Mouse (Mus musculus) cerebellum, adult 9-10 months (tissue): ENCODE measurements around the gene Cyth2.
A peak's percentile ranks its signal among the peaks of the same experiment; 100 is the strongest.

Experiments
- DNase-seq: peaks from one replicate; pipeline ENCODE4 v3.0.0; 2022

The Cyth2 gene

DNA sequence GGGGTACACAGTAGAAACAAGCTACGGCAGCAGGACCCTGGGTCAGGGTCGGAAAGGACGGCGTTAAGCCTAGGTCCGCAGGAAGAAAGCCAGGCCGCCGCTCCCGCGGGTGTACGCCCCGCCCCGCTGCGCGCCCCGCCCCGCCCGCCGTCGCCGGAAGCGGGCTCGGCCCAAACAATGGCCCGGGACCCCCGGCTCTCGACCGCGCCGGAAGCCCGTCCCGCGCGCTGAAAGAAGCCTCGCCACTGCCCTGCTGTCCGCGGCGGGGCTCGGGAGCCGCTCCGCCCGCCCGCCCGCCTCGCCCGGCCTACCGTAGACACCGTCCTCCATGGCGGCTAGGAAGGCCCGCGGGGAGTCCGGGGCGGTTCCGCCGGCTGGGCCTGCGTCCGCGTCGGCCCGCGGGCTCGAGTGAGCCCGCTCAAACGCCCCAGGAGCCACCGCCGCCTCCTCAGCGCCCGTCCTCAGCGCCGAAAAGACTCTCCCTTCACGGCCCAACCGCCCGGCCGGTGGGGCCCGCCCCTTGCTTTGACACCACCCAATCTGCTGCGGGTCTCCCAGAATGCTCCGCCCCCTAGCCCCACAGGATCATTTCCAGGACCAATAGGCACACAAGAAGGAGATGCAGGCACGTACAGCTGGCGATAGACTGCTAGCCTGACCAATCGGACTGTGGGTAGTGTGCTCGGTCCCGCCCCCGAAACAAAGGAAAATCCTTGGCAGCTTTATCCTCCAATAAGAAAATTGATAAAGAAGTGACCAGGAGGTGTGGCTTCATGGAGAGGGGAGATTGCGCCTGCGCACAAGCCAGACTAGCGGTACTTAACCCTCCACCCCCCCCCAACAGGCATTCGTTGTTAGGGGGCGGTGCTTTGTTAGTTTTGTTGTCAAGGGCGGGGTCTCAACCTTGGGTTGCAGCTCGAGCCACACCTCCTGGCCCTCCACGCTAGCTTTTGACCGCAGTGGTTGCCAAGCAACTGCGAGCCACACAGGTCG is at the start of gene Cyth2:
Gene Cyth2, minus strand, starts transcription at position 795 of the 993 bp plus-strand sequence.
- DNase-seq, result peak; percentile 100

DNA sequence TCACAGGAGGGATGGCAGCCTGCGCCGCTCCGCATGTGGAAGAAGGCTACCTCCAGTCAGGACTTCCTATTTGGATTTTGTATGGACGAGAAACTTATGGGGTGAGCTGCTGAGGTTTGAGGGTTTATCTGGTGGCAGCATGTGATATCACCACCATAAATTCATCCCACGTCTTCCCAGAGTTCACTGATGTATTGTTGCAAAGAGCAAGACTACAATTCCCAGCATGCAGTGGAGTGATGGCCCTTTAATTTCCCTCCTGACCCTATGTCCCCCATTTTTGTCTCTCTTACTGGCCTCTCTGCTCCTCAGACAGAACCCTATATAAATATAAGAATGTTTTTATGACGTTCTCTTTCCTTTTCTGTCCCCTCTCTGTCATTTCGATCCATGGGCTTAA is 48.4 kb upstream of the Cyth2 start:
- no peak for DNase-seq

DNA sequence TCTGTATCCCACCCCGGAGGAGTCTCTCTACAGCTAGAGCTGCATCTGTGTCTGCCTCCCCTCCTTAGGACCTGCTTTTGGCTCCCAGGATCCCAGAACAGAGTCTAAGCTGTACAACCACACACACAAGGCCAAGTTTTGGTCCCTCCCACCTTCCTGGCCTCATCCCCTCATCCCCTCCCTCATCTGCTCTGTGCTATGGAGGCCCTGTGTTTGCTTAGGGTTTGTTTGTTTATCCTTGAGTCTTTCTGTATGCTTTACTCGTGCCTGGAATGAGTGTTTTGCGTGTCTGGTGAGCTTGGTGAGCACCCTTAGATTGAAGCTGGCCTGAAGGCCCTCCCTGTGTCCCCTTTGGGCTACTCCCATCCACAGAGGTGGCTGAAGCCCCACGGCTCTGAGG is 44.6 kb upstream of the Cyth2 start:
- DNase-seq, result no peak

DNA sequence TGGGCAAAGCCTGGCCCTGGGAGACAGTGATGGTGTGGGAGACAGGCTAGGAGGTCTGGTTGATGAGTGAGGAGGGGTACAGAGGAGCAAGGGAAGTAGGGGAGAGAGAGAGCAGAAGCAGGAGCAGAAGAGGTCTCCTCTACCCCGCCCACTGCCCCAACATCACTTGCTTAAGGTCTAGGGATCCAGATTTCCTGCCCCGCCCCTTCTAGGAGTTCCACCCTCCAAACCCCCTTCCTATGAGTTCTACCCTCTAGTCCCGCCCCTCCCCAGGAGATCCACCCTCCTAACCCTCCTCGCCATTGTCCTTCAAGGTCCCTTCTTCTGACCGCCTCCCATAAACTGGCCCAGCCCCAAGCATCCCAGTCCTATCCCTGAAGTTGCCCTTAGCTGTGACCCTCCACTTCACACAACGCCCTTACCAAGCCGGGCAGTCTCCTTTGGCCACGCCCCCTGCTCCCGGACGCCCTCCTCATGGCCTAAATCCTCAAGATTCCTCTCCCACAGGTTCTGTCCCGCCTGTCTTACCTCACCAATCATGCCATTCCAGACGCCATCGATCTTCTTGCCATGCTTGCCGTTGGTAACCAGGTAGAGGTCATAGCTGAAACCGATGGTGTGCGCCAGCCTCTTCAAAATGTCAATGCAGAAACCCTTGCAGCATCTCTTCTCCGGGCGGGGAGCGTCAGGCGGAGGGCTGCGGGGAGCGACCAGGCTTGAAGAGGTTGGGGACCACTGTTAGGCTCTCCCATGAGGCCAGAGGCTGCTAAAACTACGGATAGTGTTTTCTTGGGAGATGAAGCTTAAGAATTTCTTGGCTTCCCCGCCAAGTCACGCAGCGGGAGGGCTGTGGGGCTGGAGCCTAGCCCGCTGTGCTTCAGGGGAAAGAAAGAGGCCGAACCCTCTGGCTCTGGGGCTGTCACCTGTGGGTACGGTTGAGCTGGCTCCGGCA is 42.8 kb upstream of the Cyth2 start:
- peak; percentile 77 for DNase-seq

DNA sequence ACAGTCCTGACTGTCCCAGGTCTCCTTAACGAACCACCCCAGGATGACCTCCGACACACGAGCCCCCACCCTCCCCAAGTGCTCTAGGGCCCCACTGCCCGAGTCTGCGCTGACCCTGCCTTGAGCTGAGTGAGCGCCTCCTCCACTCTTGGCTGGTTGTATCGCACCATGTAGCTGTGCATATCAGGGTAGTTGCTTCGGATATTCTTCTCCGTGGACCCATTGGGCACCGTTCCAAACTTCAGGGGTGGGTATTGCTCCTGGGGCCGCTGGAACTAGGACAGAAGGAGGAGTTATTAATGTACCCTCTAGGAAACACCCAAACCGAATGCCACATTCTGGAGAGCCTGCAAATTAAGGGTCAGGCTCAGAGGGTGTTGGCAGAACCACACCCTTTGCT is 38.7 kb upstream of the Cyth2 start:
- DNase-seq, result no peak

DNA sequence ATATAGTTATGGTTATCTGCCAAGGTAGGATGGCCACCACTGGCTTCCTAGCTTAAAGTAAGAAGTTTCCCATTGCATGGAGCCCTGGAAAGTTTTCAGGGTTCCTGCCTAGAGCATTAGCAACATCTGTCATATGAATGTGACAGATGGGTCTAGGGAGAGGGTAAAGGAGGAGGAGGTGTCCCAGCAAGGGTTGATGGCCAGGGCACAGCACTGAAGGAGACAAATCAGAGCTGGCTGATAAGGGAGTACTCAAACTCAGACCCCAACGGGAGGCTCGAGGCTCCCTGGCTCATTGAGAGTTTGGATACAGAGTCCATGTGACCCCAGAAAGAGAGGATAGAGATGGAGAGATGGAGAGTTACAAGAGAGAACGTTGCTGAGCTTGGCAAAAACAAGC is 36.3 kb upstream of the Cyth2 start:
- no peak for DNase-seq

DNA sequence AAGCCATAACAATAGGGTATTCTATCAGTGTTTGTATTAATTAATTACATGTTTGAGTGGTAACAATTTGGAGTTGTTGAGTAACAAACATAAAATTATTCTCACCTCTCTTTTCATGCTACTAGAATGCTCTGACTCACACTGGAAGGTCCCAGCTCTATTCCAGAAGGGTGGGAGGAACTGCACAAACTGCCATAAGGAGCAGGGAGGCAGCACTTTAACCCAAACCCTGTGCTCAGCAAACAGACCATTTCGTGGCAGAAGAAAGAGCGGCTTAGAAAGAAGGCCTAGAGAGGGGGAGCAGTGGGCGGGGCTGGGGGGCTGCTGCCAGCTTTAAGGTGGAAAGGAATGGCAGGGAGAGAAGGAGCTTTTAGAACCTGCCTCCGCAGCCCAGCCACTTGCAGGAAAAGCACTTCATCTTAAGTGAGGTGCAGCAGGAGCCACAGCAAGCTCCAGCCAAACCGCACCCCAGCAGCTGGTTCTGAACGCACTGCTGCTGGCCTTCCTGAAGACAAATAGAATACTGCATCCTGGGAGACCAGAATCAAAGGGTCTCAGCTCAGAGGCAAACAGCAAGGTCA is 34.2 kb upstream of the Cyth2 start:
- no peak for DNase-seq

DNA sequence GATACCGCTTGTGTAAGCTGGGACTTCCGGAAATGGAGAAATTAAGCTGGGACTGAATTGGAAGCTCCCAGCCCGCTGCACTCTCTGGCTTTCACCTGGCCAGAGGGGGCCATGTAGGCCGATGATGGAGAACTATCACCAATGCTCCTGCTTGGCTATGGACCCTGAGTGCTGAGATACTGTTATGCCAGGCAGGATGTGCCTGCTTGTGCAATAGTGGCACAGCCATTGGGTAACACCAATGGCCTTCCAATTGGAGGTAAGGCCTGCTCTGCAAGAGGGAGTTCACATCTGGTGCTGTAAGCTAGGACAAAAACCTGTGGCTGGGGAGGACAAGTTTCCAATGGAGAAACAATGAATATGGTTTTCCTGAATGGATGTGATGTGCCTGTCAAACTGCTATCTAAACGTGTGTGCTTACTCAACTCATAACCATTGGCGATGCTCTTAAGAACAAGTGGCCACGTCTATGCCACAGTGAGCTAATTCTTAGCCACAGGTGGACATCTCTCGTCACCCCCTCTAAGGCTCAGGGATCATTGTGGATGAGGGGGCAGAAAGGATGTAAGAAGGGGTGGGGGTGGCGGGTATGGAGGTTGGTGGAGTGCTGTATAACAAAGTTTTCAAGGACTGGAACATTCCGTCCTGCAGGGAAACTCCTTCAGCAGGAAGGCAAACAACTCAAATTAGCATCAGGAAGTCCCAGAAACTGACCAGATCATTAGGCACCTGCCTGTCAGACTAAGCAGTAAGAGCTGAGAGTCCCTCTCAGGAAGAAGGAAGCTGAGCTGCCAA is 28.8 kb upstream of the Cyth2 start:
- DNase-seq, result no peak

DNA sequence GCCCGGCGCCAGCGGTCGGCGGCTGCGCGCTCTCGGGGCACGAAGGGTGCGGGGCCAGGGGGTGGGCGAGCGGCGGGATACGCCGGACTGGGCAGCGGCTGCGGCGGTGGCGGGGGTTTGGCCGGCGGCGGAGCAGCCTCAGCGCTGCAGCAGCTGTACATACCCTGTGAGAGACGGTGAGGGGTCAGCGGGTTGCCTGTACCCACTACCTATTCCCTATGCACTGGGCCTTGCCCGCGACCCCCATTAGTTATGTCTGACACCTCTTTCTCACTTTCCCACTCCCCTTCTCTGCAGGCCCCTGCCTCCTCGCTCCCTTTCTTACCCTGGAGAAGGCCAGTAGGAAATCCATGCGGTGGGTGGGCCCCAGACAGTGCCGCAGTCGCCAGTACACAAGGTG is 19.5 kb upstream of the Cyth2 start:
- DNase-seq, result no peak

DNA sequence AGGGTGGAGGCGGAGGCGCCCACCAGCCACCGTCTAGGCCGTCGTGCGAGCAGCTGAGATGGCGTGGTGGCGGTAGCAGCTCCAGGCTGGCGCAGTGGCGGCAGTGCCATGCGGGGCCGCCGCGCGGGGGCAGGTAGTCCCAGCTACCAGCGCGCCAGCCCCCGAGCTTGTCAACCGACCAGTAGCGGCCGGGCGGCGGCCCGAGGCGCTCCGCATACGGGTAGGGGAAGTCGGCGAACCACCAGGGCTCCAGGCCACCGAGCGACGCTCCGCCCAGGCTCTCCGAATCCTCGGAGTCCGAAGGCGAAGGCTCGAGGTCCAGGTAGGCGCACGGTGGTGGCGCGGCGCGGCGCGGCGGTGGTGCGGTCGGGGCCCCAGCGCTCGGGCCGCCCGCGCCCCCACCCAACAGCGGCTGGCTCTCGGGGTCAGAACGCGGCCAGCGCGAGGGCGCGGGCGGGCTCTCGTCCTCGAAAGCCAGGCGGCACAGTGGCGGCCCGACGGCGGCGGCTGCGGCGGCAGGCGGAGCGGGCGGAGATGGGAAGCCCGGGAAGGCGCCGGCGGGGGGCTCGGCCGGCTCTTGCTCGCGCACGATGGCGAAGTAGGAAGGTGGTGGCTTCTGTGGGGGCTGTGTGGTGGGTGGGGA is 18.9 kb upstream of the Cyth2 start:
- DNase-seq, result no peak

DNA sequence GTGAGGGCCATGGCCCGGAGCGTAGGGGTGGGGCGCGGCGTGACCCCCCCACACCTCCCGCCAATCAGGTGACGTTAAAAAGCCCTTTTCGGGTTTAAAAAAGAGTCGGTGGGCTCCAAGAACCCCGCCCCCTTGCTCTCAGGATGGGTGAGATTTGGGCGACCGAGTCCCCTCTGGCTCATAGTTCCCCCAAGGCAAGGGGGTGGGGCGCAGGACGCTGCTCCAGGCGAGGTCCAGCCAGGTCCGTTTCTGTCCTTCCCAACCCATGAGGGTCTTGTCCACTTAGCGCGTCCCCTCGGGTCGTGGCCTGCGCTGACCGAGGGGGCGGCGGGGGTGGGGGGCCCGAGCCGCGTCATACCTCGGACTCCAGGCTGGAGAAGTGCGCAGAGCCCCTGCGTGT is 18.0 kb upstream of the Cyth2 start:
- no peak for DNase-seq

DNA sequence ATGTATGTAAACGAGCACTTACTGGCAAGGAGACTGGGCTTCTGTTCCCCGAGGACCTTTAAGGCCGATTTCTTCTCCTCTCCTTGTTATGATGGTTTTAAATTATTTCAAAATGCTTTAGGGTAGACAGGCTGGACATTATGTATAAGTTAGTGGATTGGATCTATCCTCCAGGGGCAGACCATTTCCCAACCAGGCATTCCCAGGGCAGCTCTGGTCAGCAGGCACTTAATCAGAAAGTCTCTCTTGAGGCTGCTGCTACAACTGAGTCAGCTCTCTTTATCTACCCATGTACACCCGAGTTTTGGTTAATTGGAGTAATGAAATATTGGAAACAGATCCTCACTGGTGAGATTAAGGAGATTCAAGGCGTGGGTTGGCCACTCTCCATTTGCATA is 16.7 kb upstream of the Cyth2 start:
- DNase-seq, result no peak

DNA sequence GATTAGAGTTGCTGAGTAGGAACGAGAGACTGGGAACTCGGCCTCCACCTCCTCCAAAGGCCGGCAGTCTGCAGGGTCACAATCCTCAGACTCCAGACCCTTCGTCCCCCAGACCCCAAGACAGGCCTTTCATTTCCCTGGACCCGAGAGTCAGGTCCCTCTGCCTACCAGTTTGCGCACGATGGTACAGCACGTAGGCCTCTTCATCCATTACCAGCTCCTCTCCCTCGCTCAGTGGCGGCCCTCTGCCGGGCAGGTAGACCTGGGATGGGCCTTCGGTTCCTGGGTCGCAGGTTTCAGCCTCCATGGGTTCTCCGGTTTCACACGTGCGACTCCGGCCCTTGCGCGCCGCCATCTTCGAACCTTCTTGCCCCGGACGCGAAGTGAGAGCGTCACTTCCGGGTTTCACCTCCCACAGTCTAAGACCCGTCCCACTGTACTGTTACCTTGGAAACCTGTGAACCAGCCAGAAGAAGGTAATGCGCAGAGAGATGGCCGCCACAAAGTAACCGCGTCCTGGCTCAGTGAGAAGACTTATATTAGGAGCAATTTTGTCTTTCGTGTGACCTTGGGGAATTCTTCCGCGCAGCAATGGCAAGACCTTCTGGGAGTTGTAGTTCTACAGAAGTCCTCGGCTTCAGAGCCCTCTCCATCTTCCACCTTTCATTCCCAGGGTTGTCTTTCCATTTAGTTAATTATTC is 16.2 kb upstream of the Cyth2 start, which contains the start of gene Grwd1:
Gene Grwd1, minus strand, starts transcription at position 518 of the 701 bp plus-strand sequence.
- peak; percentile 85 for DNase-seq

DNA sequence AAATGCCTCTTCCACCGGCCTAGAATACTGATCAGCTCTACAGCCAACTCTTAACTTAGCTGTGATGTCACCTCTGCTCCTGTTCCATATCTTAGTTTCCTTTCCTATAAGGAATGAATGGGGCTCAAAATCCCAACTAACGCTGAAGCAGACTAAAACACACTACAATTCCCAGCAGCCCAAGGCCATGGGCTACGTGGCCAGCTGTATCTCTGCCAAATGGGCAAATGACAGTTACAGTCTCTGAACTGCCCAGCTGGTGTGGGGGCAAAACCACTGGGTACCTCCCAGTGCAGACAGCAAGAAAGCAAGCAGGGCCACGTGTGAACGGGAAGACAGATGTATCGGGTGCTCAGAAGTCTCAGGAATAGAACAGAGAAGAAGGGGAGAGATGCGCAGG is 12.2 kb upstream of the Cyth2 start:
- DNase-seq, result no peak

DNA sequence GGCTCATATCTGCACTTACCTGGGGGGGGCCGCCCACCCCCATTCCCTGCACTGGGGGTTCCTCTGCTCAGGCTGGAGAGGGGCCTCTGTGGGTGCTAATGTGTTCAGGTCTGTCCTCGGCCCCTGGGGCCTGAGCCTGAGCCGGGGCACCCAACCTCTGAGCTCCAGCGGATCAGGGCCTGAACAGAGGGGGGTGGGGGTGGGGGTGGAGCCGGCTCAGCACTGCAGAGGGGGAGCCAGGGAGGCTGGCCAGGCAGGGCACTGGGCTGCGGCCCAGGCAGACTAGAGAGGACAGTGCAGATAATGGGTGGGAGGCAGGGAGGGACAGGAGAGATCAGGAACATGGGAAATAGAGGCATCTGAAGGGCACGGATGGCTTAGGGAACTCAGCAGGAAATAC is 10.2 kb upstream of the Cyth2 start, which contains the start of gene Kcnj14:
Gene Kcnj14, minus strand, starts transcription at position 185 of the 400 bp plus-strand sequence.
- DNase-seq, result no peak

DNA sequence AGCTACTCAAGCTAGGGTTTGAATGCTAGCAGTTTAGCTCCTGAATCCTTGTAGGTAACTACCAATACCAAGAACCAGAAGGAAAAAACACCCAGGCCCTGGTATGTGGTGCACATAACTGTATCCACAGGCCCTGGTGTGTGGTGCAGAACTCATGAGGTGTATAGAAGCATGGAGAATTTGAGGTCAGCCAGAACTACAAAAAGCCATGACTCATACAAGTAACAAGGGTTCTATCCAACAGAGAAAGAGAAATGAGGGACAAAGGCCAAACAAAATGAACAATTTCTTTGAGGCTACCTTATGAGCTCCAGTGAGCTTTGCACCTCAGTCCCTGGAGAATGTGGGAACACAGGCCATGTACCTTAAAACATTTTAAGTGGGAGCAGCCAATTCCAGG is 6.5 kb upstream of the Cyth2 start:
- no peak for DNase-seq

DNA sequence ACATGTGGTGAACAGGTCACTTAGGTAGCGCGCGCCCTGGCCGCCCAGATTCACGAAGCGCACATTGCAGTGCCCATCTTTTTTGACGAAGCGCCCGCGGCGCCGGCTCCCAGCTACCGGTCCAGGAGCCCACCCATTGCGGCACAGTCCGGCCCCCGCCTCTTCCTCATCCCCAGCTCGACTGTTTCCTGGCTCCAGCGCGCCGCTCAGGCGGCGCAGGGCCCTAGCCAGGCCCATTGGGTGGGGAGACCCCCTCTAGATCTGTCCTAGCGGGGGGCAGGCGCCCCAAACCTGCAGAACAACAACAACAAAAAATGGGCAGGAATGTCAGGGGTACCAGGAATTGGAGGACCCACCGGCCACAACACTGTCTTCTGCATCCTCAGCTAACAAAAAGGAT is 5.5 kb upstream of the Cyth2 start:
- no peak for DNase-seq

DNA sequence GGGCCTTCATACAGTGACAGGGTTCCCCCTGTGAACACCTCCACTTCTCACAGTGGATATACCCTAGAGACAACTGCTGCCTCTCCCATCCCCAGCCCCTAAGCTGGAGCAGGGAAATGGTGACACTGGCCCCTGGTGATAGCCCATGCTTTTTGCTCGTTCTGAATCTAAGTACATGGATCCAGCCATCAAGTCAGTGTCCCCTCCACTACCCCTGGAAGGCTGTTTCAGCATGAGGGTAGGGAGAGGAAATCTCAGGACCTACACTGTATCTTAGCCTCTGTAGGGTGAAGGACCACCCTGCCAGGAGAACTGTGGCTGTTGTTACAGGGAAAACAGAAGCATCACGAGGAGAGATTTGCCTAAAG is 1.6 kb upstream of the Cyth2 start:
- DNase-seq, result peak; percentile 33

DNA sequence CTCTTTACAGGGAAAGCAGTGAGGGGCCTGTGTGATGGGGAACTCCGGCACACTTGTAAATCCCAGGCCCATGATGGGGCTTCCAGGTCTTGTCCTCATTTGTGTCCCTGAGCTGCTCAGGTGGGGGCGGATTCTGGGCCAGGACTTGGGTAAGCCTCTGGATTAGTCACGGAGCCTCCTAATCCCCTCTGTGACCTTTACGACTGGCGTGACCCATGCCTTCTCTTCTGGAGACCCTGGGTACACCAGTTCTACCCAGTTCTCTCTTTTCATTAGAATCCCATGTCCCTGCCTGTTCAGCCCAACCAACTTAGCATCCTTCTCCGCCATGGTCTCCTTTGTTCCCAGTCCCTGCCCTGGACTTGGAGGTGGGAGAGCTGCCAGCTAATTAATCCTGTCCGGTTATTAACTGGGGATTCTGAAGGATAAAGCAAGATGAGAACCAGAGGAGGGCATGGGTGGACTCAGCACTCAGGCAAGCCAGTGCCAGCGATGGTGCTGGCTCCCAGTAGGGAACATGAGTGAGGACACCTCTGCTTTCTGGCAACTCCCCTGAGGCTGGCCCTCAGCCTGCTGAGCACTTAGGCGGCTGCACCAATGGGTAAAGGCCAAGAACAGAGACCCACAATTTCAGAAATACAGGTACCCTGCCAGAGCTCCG is 1.1 kb upstream of the Cyth2 start:
- peak; percentile 65 for DNase-seq

DNA sequence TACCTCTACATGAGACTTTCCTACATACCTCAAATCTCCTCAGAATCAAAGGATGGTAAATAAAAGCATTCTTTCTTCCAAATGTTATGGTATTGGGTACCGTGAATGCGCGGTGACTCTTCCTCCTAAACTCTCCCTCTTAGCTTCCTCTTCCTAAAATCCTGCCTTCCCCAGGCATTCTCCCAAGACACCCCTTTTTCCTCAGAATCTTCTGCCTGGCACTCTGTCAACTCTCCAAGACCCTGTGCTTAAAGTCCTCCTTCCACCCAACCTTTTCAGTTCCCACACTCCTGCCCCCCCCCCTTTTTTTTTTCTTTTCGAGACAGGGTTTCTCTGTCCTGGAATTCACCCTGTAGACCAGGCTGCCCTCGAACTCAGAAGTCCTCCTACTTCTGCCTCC is 460 bp upstream of the Cyth2 start:
- DNase-seq, result no peak

DNA sequence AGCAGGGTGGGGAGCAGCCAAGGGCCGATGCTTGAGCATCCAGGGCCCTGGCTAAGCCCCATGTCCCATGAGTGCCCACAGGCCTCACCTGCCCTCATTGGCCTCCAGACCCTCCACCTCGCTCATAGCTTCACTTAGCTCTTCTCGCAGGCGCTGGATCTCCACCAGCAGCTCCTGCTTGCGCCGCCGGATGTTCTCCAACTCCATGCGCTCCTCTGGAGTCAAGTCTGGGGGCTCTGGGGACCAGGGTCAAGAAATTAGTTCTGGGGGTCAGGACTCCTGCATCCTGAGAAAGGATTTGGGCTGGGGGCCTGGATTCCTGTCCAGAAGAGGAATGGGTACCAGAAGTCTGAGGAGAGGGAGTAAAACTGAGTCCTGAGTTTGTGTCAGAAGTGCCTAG is 1.5 kb downstream of the Cyth2 start:
- no peak for DNase-seq
